Mouse (Mus musculus) heart, embryonic 10.5 days (tissue): Measurements from ENCODE around the gene Zap70. TPM values are rescaled to one million over a fixed set of nuclear protein-coding genes. Genes with fewer than 3 reads are reported as not detected.

Experiments used
- DNase-seq: peaks from one replicate; pipeline ENCODE4 v3.0.0-alpha.2; 2017; ENCODE audit warnings: low spot score
- H3K27ac ChIP-seq: fragments of 300-500 bp; sonication (generic); 2 replicates; pipeline ENCODE4 v1.5.1; 2016; ENCODE audit warnings: mild to moderate bottlenecking
- H3K27me3 ChIP-seq: fragments of 300-500 bp; sonication (generic); 2 replicates; pipeline ENCODE4 v1.6.1; 2016; ENCODE audit warnings: mild to moderate bottlenecking; ENCODE audit not compliant: poor library complexity, insufficient read depth, severe bottlenecking
- H3K36me3 ChIP-seq: fragments of 300-500 bp; sonication (generic); 2 replicates; pipeline ENCODE4 v1.6.1; 2016; ENCODE audit warnings: mild to moderate bottlenecking, moderate library complexity
- H3K4me1 ChIP-seq: fragments of 300-500 bp; sonication (generic); 2 replicates; pipeline ENCODE4 v1.6.1; 2016; ENCODE audit warnings: mild to moderate bottlenecking
- H3K4me3 ChIP-seq: fragments of 300-500 bp; sonication (generic); 2 replicates; pipeline ENCODE4 v1.5.1; 2016; ENCODE audit warnings: mild to moderate bottlenecking, moderate library complexity
- H3K9me3 ChIP-seq: fragments of 300-500 bp; sonication (generic); 2 replicates; pipeline ENCODE4 v1.6.1; 2016; ENCODE audit warnings: mild to moderate bottlenecking, moderate library complexity
- whole genome bisulfite sequencing: fragments of 180-500 bp; shearing (Covaris S2); methylation state at CpG from one replicate; pipeline ENCODE4 v1.1.7; 2016; 5-methylcytosine and 5-hydroxymethylcytosine counted together
- polyA plus RNA-seq: library from polyadenylated mRNA; unstranded; fragments of >200 nt; fragmentation: Nextera tagmentation; extraction: Ambion mirVana; gene quantifications from 2 replicates; pipeline ENCODE4 v1.2.1, GENCODE M21; 2016

The Zap70 gene
- polyA plus RNA-seq = 0.05 and 0.27 TPM in 2 replicates

- H3K27me3 ChIP-seq = no peaks in the 10 kb centered on the region
- H3K27ac ChIP-seq = no peak within 1 kb of the TSS
- H3K4me3 ChIP-seq = no peak within 1 kb of the TSS
- 73% methylated on average over 11 of the region's 11 CpGs for WGBS
- peaks cover 8% of the 10 kb centered on the region for H3K4me1 ChIP-seq
- H3K36me3 ChIP-seq = no peaks in the 10 kb centered on the region
- DNase-seq = no peak
- H3K9me3 ChIP-seq = no peaks in the 10 kb centered on the region
Observed at GRCm38 (mm10) chr1:36761568-36761967, at the start of gene Zap70. Gene Zap70, plus strand, starts transcription at chr1:36761798.

GRCm38 (mm10) chr1:36714311-36714710, 47.3 kb upstream of the Zap70 start, which contains the start of gene Actr1b:
Gene Actr1b, minus strand, starts transcription at chr1:36714422.
- H3K4me3 ChIP-seq = no peak within 1 kb of the TSS
- H3K27ac ChIP-seq = no peak within 1 kb of the TSS
- H3K27me3 ChIP-seq = no peaks in the 10 kb centered on the region
- H3K4me1 ChIP-seq = no peaks in the 10 kb centered on the region
- 67% methylated on average over 5 of the region's 5 CpGs for WGBS
- H3K9me3 ChIP-seq = no peaks in the 10 kb centered on the region
- H3K36me3 ChIP-seq = no peaks in the 10 kb centered on the region
- no peak for DNase-seq

DNA sequence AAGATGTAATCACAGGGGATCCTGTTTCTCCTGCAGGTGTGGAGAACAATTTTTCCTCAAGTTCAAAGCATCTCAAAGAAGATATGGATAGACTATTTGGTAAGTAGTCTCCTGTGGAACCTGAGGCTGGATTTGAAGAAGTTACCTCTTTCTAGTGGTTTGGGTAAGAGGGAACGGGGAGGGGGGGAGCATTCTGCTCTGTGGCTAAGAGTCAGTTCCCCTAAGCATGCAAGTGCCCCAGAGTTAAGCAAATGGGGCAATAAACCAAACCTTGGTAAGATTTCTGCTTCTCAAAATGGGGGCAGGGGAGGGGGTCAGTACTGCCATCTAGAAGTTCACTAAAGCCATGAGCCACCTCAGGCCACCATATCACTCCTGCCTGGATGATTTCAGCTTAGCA, 42.8 kb upstream of the Zap70 start:
- no peaks in the 10 kb centered on the region for H3K9me3 ChIP-seq
- DNase-seq = no peak
- no peaks in the 10 kb centered on the region for H3K27me3 ChIP-seq
- H3K4me1 ChIP-seq = no peaks in the 10 kb centered on the region
- 77% methylated on average over 1 of the region's 1 CpGs for WGBS
- no peaks in the 10 kb centered on the region for H3K36me3 ChIP-seq
- H3K27ac ChIP-seq = no peak overlapping the region
- H3K4me3 ChIP-seq = no peak overlapping the region

DNA sequence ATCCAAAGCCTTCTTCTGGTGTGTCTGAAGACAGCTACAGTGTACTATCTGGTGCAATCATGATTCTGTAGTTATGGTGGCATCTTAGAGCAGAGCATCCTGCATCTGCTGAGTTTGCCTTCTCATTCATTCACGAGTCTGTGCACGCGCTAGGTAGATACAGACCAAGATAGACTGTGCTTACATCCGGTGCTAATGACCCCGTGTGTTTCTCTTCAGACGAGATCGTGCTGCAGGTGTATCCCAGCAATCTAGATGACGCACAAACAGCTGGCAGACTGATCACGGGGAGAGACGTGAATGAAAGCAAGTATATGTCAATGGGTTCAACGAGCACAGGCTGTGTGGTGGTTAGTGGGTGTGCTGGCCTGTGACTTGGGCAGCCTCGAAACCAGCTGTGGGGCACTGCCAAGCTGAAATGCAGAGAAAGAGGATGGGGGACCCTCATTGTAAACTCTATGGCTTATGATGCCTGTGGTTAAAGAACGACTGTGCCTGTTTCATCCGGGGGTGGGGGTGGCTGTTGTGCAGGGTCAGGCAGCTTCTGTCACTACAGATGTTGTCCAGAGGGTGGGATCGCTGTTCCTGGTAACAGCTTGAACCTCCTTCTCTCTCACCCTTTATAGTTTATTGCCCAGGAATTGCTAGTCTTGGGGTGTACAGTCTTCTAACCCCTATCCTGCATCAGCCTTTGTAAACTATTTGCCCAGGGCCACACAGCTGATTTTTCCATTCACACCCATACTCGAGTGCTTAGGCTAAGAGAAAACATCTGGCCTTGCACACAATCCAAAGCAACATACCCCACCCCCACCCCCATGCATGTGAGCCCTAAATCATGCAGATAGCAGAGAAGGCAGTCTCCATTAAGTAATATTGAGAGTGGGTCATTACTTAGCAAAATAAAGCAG, 38.2 kb upstream of the Zap70 start:
- no peak for DNase-seq
- 75% methylated on average over 16 of the region's 16 CpGs for WGBS
- no peaks in the 10 kb centered on the region for H3K9me3 ChIP-seq
- no peak overlapping the region for H3K27ac ChIP-seq
- H3K4me3 ChIP-seq = no peak overlapping the region
- H3K27me3 ChIP-seq = no peaks in the 10 kb centered on the region
- no peaks in the 10 kb centered on the region for H3K4me1 ChIP-seq
- no peaks in the 10 kb centered on the region for H3K36me3 ChIP-seq

DNA sequence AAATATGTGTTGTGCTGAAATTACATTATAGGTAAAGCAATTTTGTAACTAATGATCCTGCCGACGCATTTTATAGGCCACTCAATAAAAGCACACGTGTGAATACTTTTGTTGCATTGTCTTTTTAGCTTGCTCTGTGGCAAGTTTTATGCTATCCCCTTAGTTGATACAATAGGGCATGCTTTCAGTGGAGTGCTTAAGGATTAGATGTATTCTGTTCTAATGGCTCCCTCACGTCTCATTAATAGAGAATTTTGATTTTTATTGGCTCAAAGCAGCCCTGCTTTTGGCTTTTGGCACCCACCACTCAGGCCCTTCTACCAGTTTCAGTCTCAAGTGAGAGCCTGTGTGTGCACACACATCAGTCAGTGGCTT, 37.6 kb upstream of the Zap70 start:
- Histone ChIP-seq H3K36me3 (no peaks in the 10 kb centered on the region), H3K9me3 (no peaks in the 10 kb centered on the region), H3K4me1 (no peaks in the 10 kb centered on the region), H3K27ac (no peak overlapping the region), H3K4me3 (no peak overlapping the region), H3K27me3 (no peaks in the 10 kb centered on the region)
- DNase-seq = no peak
- 88% methylated on average over 4 of the region's 4 CpGs for WGBS

DNA sequence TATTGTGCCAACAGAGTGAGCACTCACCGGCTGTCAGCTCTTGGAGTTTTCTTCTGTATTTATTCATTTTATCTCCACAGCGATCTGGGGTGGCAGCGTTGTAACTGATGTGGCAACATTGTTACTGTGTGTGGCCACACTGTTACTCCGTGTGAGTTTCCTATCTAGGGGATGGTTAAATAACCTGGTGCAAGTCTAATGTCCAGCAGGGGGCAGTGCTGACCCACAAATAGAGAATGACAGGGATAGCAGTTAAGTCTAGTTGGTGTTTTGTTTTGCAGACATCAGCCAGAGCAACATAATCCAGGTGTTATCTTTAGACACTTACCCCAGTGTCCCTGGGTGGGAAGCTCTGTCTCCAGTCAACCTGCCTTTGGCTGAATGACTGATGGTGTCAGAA, 24.3 kb upstream of the Zap70 start:
- WGBS = 7% methylated on average over 4 of the region's 4 CpGs
- peak; percentile 86 for DNase-seq
- no peak overlapping the region for H3K4me3 ChIP-seq
- no peaks in the 10 kb centered on the region for H3K36me3 ChIP-seq
- no peaks in the 10 kb centered on the region for H3K4me1 ChIP-seq
- H3K27ac ChIP-seq = no peak overlapping the region
- H3K27me3 ChIP-seq = peaks cover 23% of the 10 kb centered on the region; the same call in 1 of the 2 replicates
- H3K9me3 ChIP-seq = no peaks in the 10 kb centered on the region

DNA sequence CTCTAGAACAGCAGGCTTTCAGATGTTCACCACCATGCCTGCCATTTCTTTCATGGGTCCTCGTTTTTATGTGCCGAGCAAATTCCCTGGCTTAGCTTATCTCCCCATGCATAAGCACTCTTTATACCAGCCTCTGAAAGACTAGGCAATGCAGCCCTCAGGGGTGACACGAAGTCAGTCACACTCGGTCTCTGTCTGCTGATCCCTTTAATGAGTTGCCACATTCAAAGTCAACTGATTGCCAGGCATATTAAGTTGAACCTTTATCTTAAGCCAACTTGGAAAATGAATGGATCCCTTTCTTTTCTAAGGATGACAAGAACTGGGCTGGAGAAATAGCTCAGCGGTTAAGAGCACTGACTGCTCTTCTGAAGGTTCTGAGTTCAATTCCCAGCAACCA, 22.4 kb upstream of the Zap70 start:
- no peak overlapping the region for H3K27ac ChIP-seq
- WGBS = 71% methylated on average over 5 of the region's 5 CpGs
- H3K27me3 ChIP-seq = peaks cover 24% of the 10 kb centered on the region; the same call in 1 of the 2 replicates
- no peaks in the 10 kb centered on the region for H3K9me3 ChIP-seq
- H3K4me3 ChIP-seq = no peak overlapping the region
- H3K4me1 ChIP-seq = peaks cover 3% of the 10 kb centered on the region; the same call in 1 of the 2 replicates
- H3K36me3 ChIP-seq = no peaks in the 10 kb centered on the region
- no peak for DNase-seq

GRCm38 (mm10) chr1:36743046-36743445, 18.6 kb upstream of the Zap70 start:
- Histone ChIP-seq H3K36me3 (no peaks in the 10 kb centered on the region), H3K4me3 (no peak overlapping the region), H3K27ac (no peak overlapping the region), H3K4me1 (peaks cover 17% of the 10 kb centered on the region; the same call in 1 of the 2 replicates), H3K9me3 (no peaks in the 10 kb centered on the region), H3K27me3 (peaks cover 24% of the 10 kb centered on the region; the same call in 1 of the 2 replicates)
- no peak for DNase-seq
- WGBS = 65% methylated on average over 9 of the region's 9 CpGs

- Histone ChIP-seq H3K4me3 (peak overlapping the region; percentile 32; the same call in 1 of the 2 replicates), H3K36me3 (no peaks in the 10 kb centered on the region), H3K9me3 (no peaks in the 10 kb centered on the region), H3K27ac (no peak overlapping the region), H3K27me3 (peaks cover 21% of the 10 kb centered on the region; the same call in 1 of the 2 replicates), H3K4me1 (peaks cover 17% of the 10 kb centered on the region; the same call in 1 of the 2 replicates)
- 30% methylated on average over 17 of the region's 17 CpGs for WGBS
- DNase-seq = no peak
Observed at GRCm38 (mm10) chr1:36744268-36744944, 17.2 kb upstream of the Zap70 start.

- Histone ChIP-seq H3K9me3 (no peaks in the 10 kb centered on the region), H3K4me3 (no peak overlapping the region), H3K4me1 (peaks cover 17% of the 10 kb centered on the region; the same call in 1 of the 2 replicates), H3K36me3 (no peaks in the 10 kb centered on the region), H3K27me3 (peaks cover 15% of the 10 kb centered on the region; the same call in 1 of the 2 replicates), H3K27ac (no peak overlapping the region)
- 32% methylated on average over 4 of the region's 4 CpGs for WGBS
- DNase-seq = no peak
Observed at GRCm38 (mm10) chr1:36745661-36746060, 15.9 kb upstream of the Zap70 start.

DNA sequence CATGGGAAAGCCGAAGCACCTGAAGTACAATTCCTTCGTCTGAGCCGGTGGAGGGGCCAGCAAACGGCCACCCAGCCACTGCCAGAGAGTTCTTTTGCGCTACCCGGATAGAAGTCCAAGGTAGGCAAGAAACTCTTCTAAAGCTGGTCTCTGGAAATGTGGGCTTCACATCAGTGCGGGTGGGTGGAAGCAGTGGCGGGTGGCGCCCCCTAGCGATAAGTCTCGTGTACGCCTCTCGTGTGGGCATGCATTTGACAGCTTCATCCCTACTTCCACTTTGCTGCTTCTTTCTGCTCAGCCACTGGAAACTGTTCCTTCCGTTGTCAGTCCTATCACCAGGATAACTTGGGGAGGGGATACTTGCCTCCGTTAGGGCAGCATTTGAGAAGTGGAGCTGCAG, 15.1 kb upstream of the Zap70 start:
- WGBS = 48% methylated on average over 15 of the region's 15 CpGs
- Histone ChIP-seq H3K27ac (no peak overlapping the region), H3K4me3 (no peak overlapping the region), H3K36me3 (no peaks in the 10 kb centered on the region), H3K4me1 (peaks cover 17% of the 10 kb centered on the region; the same call in 1 of the 2 replicates), H3K9me3 (no peaks in the 10 kb centered on the region), H3K27me3 (peaks cover 10% of the 10 kb centered on the region; the same call in 1 of the 2 replicates)
- no peak for DNase-seq

- Histone ChIP-seq H3K36me3 (no peaks in the 10 kb centered on the region), H3K27me3 (no peaks in the 10 kb centered on the region), H3K4me1 (peaks cover 6% of the 10 kb centered on the region; the same call in 1 of the 2 replicates), H3K9me3 (no peaks in the 10 kb centered on the region), H3K4me3 (no peak overlapping the region), H3K27ac (no peak overlapping the region)
- WGBS = 69% methylated on average over 6 of the region's 6 CpGs
- DNase-seq = no peak
Observed at GRCm38 (mm10) chr1:36753932-36754675, 7.5 kb upstream of the Zap70 start.
